In the genomic region with DNA sequence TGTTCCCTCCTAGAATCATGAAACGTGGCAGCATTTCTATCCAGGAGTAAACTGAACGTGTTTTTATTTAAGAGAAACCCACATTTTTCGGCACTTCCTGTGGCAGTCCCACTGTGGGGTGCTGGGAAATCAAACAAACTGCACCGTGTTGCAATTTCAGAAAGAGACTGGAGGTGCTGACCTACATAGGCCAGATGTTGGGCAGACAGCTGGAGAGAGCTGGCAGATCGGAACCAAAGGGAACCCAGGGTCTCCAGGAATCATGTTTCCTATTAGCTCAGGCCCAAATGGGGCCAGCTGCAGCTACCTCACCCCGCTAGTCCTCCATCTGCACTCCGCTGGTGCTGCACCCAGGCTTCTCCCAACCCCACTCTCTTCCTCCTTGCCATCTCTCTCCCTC, we compare ENCODE assay signal across 9 mouse cellular contexts. TPM values are rescaled to one million over a fixed set of nuclear protein-coding genes. Genes with fewer than 3 reads are reported as not detected.
DNase-seq lines count a peak whose midpoint lies in the region; TF ChIP-seq lines count a peak whose summit lies in the region.
"Had no signal": no experiment of that assay in that cellular context is flagged by ENCODE, and none has a peak within 500 bp of the region (broad histone marks: within the 10 kb centered on the region; RNA-seq: fewer than 3 reads in every experiment).

No protein-coding gene starts in this region.

- peaks cover 19% of the 10 kb centered on the region for H3K4me1 ChIP-seq in brown adipose tissue, adult 24 weeks (ENCODE audit: control insufficient read depth, insufficient read depth, insufficient read length, low read length)

- intact Hi-C loops in gastrocnemius, adult 2 months (cut with DNase I), result no loop called here
- intact Hi-C loops in gastrocnemius, postnatal 36 days (cut with DNase I), result no loop called here
- intact Hi-C loops in heart, postnatal 25 days (cut with DNase I), result no loop called here

- no peak for TF ChIP-seq CTCF in gastrocnemius, adult 2 months (IDR thresholded peaks at IDR 0.05)

- H3K27ac ChIP-seq in gastrocnemius, adult 2 months, result peak overlapping the region; percentile 63
- peak overlapping the region; percentile 36 for H3K27ac ChIP-seq in brown adipose tissue, adult 24 weeks (replicated peaks; ENCODE audit: low read depth, low read length)

- no peak overlapping the region for H3K4me3 ChIP-seq in gastrocnemius, adult 2 months
- H3K4me3 ChIP-seq in brown adipose tissue, adult 24 weeks (ENCODE audit: insufficient read depth, low read depth, low read length), result no peak overlapping the region

- DNase-seq in gastrocnemius, adult 2 months, result peak; percentile 72
- DNase-seq in gastrocnemius, postnatal 36 days, result no peak
- peak; percentile 46 for DNase-seq in heart, postnatal 25 days (ENCODE audit: low spot score)
- peak; percentile 70 to 86 for DNase-seq in lung, postnatal 4 days
- DNase-seq in right cerebral cortex, postnatal 36 days (ENCODE audit: low spot score in 2 of 2), result no peak
- no peak for DNase-seq in spleen, postnatal 4 days (ENCODE audit: low spot score in 2 of 2)
- no peak for DNase-seq in adrenal gland, postnatal 36 days
- DNase-seq: kidney, adult 11 months had no signal

RNA-seq across cellular contexts. Expression of gene Sh3pxd2b, which starts 16.8 kb away (rescaled TPM):
- 1 to 10 TPM; 2.5 to 7.1 TPM for total RNA-seq in gastrocnemius, adult 2 months (2021)
- total RNA-seq in gastrocnemius, postnatal 36 days (2021), result 1 to 10 TPM; 3.6 to 4.3 TPM
- 3.4 and 5.6 TPM in 2 replicates for polyA plus RNA-seq in brown adipose tissue, adult 24 weeks (2012; ENCODE audit: insufficient read depth, insufficient read length, missing spikeins)
- 1 to 10 TPM; 5.8 to 7.7 TPM for total RNA-seq in heart, postnatal 25 days (2021)
- total RNA-seq in adrenal gland, postnatal 36 days (2021), result 10 to 100 TPM in 1 of 2 experiments, 1 to 10 TPM in 1; 5.7 to 10.7 TPM

Comparison
In these comparisons a context has a peak if more than half of its experiments do, and no peak if none do; other contexts are left out.
1. DNase-seq: peak in gastrocnemius, adult 2 months (single experiment), heart, postnatal 25 days (single experiment) and lung, postnatal 4 days (2 of 2); none in gastrocnemius, postnatal 36 days (0 of 2), right cerebral cortex, postnatal 36 days (0 of 2), spleen, postnatal 4 days (0 of 2) and adrenal gland, postnatal 36 days (0 of 2).